In the genomic region with DNA sequence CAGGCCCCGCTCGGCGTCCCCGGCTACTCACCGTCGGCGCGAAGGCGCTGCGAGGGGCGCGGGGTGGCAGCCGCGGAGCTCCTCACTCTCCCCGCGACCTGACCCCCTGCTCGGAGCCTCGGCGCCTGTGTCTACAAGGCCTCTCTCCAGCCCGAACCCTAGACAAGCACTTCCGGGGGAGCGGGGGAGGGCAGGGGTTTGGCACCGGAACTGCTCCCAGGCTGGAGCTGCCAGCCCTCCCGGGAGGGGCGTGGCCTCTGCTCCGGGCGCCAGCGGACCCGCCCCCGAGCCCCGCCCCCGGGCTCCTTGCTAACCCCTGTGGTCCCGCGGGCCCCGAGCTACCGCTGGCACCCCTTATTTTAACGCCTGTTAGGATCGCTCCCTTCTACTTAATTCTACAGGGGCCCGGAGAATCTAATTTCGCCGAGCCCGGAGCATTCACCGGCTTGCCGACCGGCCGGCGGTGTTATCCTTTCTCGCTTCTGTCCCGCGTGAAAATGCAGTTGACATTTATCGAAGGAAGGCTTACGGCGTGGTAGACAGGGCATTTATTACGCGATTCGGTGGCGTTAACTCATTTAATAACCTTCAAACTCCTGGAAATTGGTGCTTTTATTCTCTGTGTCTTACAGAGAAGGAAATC, we compare ENCODE assay signal across 8 mouse cellular contexts. TPM values are rescaled to one million over a fixed set of nuclear protein-coding genes. Genes with fewer than 3 reads are reported as not detected.
DNase-seq lines count a peak whose midpoint lies in the region; ATAC-seq lines count a peak whose summit lies in the region.

Frs2 (minus strand) TSS at position 174 of the 643 bp plus-strand sequence.

- DNase-seq in T-cell, adult 2 months (ENCODE audit: low spot score) = peak; percentile 94
- peak; percentile 92 to 96 for DNase-seq in cerebellum, postnatal 36 days
- peak; percentile 95 for DNase-seq in gastrocnemius, adult 18-20 months (ENCODE audit: low spot score)
- DNase-seq in left cerebral cortex, adult 18-20 months (ENCODE audit: low spot score in 2 of 2) = peak; percentile 93 to 95
- DNase-seq in right cerebral cortex, adult 18-20 months = peak; percentile 96
- DNase-seq in urinary bladder, postnatal 10 days (ENCODE audit: low spot score) = peak; percentile 78

- peak within 1 kb of the TSS; percentile 99 for H3K4me3 ChIP-seq in hindbrain, embryonic 16.5 days (ENCODE audit: low read length)
- H3K4me3 ChIP-seq in macrophage (ENCODE audit: inconsistent target) = peak within 1 kb of the TSS; percentile 92

- H3K9me3 ChIP-seq in hindbrain, embryonic 16.5 days (ENCODE audit: control insufficient read depth, low read length) = no peaks in the 10 kb centered on the region

- peak; percentile 98 for ATAC-seq in hindbrain, embryonic 16.5 days

- peaks cover 45% of the 10 kb centered on the region for H3K79me2 ChIP-seq in macrophage (ENCODE audit: inconsistent target)

- H3K9ac ChIP-seq in hindbrain, embryonic 16.5 days (ENCODE audit: low read depth, low read length) = peak within 1 kb of the TSS; percentile 92

- peaks cover 22% of the 10 kb centered on the region for H3K4me1 ChIP-seq in hindbrain, embryonic 16.5 days (ENCODE audit: control insufficient read depth, insufficient read depth, low read depth, low read length)

- under 1% methylated on average over 47 of the region's 57 CpGs for WGBS in hindbrain, embryonic 16.5 days
- under 1% methylated on average over 57 of the region's 57 CpGs for WGBS in macrophage (ENCODE audit: missing documents)

- H3K27me3 ChIP-seq in hindbrain, embryonic 16.5 days (replicated peaks; ENCODE audit: control insufficient read depth, insufficient read depth, low read length) = no peaks in the 10 kb centered on the region; the same call in 1 of the 2 replicates

- peak within 1 kb of the TSS; percentile 85 for H3K4me2 ChIP-seq in hindbrain, embryonic 16.5 days (ENCODE audit: low read length)

- peak within 1 kb of the TSS; percentile 83 for H3K27ac ChIP-seq in hindbrain, embryonic 16.5 days (ENCODE audit: low read depth, low read length)
- H3K27ac ChIP-seq in macrophage = peak within 1 kb of the TSS; percentile 48

- no peaks in the 10 kb centered on the region for H3K36me3 ChIP-seq in hindbrain, embryonic 16.5 days (ENCODE audit: control insufficient read depth, insufficient read depth, low read length)
- H3K36me3 ChIP-seq in macrophage (ENCODE audit: inconsistent target) = no peaks in the 10 kb centered on the region

RNA-seq across cellular contexts. Expression of gene Frs2, which starts in this region (rescaled TPM):
- total RNA-seq in gastrocnemius, adult 18-20 months (2021) = 1 to 10 TPM; 9.1 to 9.2 TPM
- polyA plus RNA-seq in hindbrain, embryonic 16.5 days (2015; fragmentation: Nextera tagmentation; extraction: Ambion mirVana) = 16.5 and 22.1 TPM in 2 replicates
- 10 to 100 TPM; 34.9 to 36.5 TPM for total RNA-seq in left cerebral cortex, adult 18-20 months (2021)
- 100 to 1,000 TPM in 7 of 26 experiments, 10 to 100 TPM in 19; 56.1 to 162 (median 80.2) TPM for total RNA-seq in macrophage (2018; cell fraction: chromatin; rRNA removed)
- 10 to 100 TPM; 17.8 to 38.0 (median 21.4) TPM for total RNA-seq in macrophage (2018; cell fraction: cytosol; rRNA removed)
- total RNA-seq in macrophage (2018; cell fraction: nucleus; rRNA removed) = 100 to 1,000 TPM in 3 of 26 experiments, 10 to 100 TPM in 23; 45.5 to 135 (median 59.9) TPM
- polyA plus RNA-seq in macrophage (2018) = 10.7 to 14.5 TPM (median 13.7 TPM) in 3 replicates

Comparison
In these comparisons a context has a peak if more than half of its experiments do, and no peak if none do; other contexts are left out.
1. Peak in every context shown above with its lines: DNase-seq, ATAC-seq, H3K4me3 ChIP-seq and H3K27ac ChIP-seq.